Mouse (Mus musculus) C2C12 (cell line): Measurements from ENCODE around the gene Tmem79.

ENCODE experiments used
- CTCF ChIP-seq: IDR thresholded peaks from one replicate; pipeline ENCODE4 v1.5.1; 2011; ENCODE audit not compliant: control insufficient read depth, insufficient read depth, insufficient read length
- MAX ChIP-seq: IDR thresholded peaks from one replicate; pipeline ENCODE4 v1.6.1; 2011; ENCODE audit warnings: mild to moderate bottlenecking, control low read depth
- MYOG ChIP-seq: IDR thresholded peaks from one replicate; pipeline ENCODE4 v1.6.1; 2011; ENCODE audit not compliant: control insufficient read depth, insufficient read length; ENCODE audit errors: extremely low read depth
- USF1 ChIP-seq: IDR thresholded peaks from one replicate; pipeline ENCODE4 v1.6.1; 2011; ENCODE audit warnings: low read depth, mild to moderate bottlenecking, control low read depth, moderate library complexity

GRCm38 (mm10) chr3:88297321-88297851, 38.6 kb downstream of the Tmem79 start:
- no peak for TF ChIP-seq CTCF
- no peak for TF ChIP-seq USF1
- no peak for TF ChIP-seq MAX
- no peak for TF ChIP-seq MYOG
